Comparison of ENCODE assay signal across 33 mouse cellular contexts in the genomic region with DNA sequence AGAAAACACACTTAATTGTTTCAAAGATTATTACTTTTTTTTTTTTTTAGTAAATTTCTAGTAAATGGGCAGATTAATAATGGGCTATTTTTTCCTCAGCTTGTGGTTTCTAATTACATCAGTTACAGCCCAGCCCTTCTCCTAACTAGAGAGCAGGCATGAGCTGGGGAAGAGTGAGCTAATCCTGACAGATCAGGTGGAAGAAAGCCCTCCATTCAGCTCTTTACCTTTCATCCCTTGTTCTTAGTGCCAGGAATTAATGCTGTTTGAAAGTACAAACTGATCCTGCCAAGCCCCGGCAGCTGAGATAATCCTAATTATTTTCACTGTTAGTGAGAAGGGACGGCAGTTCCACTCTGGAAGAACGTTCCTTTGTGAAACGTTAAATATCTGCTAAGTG. TPM values are rescaled to one million over a fixed set of nuclear protein-coding genes. Genes with fewer than 3 reads are reported as not detected.
DNase-seq lines count a peak whose midpoint lies in the region; ATAC-seq and TF ChIP-seq lines count a peak whose summit lies in the region.
"Had no signal": no experiment of that assay in that cellular context is flagged by ENCODE, and none has a peak within 500 bp of the region (broad histone marks: within the 10 kb centered on the region; RNA-seq: fewer than 3 reads in every experiment).

No protein-coding gene starts in this region.

- H3K4me3 ChIP-seq in midbrain, embryonic 14.5 days (replicated peaks; ENCODE audit: low read depth, low read length): no peak overlapping the region
- H3K4me3 ChIP-seq in midbrain, embryonic 16.5 days (ENCODE audit: low read depth, low read length): no peak overlapping the region
- no peak overlapping the region for H3K4me3 ChIP-seq in myocyte
- H3K4me3 ChIP-seq in heart, embryonic 10.5 days: no peak overlapping the region
- H3K4me3 ChIP-seq: embryonic facial prominence, embryonic 13.5 days; heart, embryonic 12.5 days; left cerebral cortex, adult 2 months; limb, embryonic 12.5 days; liver, embryonic 15.5 days had no signal

- TF ChIP-seq POLR2A in myocyte (IDR thresholded peaks at IDR 0.05; ENCODE audit: insufficient read length, low read depth): no peak

- H3K79me2 ChIP-seq in myocyte (ENCODE audit: control insufficient read depth, insufficient read depth): no peaks in the 10 kb centered on the region

- no peak overlapping the region for H3K4me2 ChIP-seq in midbrain, embryonic 14.5 days (ENCODE audit: low read length)
- no peak overlapping the region for H3K4me2 ChIP-seq in midbrain, embryonic 16.5 days (ENCODE audit: low read length)
- peak overlapping the region; percentile 9 for H3K4me2 ChIP-seq in myocyte (ENCODE audit: low read depth)
- H3K4me2 ChIP-seq: embryonic facial prominence, embryonic 13.5 days; heart, embryonic 12.5 days; hindbrain, embryonic 14.5 days; limb, embryonic 12.5 days; liver, embryonic 15.5 days; lung, embryonic 14.5 days had no signal

- no peak overlapping the region for H3K27ac ChIP-seq in midbrain, embryonic 14.5 days (replicated peaks; ENCODE audit: low read depth, low read length)
- H3K27ac ChIP-seq in midbrain, embryonic 16.5 days (ENCODE audit: low read length): no peak overlapping the region
- H3K27ac ChIP-seq in heart, embryonic 10.5 days: no peak overlapping the region
- H3K27ac ChIP-seq: embryonic facial prominence, embryonic 13.5 days; hindbrain, embryonic 14.5 days; left cerebral cortex, adult 2 months; limb, embryonic 12.5 days; liver, embryonic 15.5 days had no signal

- no peak for ATAC-seq in midbrain, embryonic 14.5 days (ENCODE audit: low FRiP score, low TSS enrichment)
- no peak for ATAC-seq in midbrain, embryonic 16.5 days
- ATAC-seq in megakaryocyte progenitor cell, adult 5-6 weeks (replicated peaks; ENCODE audit: poor library complexity): no peak
- ATAC-seq: activated CD4-positive, CD25-positive, alpha-beta regulatory T cell, adult 4 months; intestine, postnatal 0 days had no signal

- no peaks in the 10 kb centered on the region for H3K4me1 ChIP-seq in midbrain, embryonic 14.5 days (ENCODE audit: control insufficient read depth, insufficient read depth, low read length)
- no peaks in the 10 kb centered on the region for H3K4me1 ChIP-seq in midbrain, embryonic 16.5 days (ENCODE audit: control insufficient read depth, insufficient read depth, low read length)
- peaks cover 4% of the 10 kb centered on the region; the same call in 1 of the 2 replicates for H3K4me1 ChIP-seq in heart, embryonic 10.5 days
- H3K4me1 ChIP-seq: liver, embryonic 15.5 days had no signal

- no peak overlapping the region for H3K9ac ChIP-seq in midbrain, embryonic 14.5 days (replicated peaks; ENCODE audit: low read length)
- no peak overlapping the region for H3K9ac ChIP-seq in midbrain, embryonic 16.5 days (ENCODE audit: low read depth, low read length)
- H3K9ac ChIP-seq: embryonic facial prominence, embryonic 13.5 days; heart, embryonic 12.5 days; hindbrain, embryonic 14.5 days; limb, embryonic 12.5 days; liver, embryonic 15.5 days; lung, embryonic 14.5 days had no signal

- peaks cover 61% of the 10 kb centered on the region for H3K27me3 ChIP-seq in midbrain, embryonic 14.5 days (ENCODE audit: control insufficient read depth, insufficient read depth, low read length)
- peaks cover 53% of the 10 kb centered on the region for H3K27me3 ChIP-seq in midbrain, embryonic 16.5 days (ENCODE audit: control insufficient read depth, insufficient read depth, low read depth, low read length)
- peaks cover 25% of the 10 kb centered on the region for H3K27me3 ChIP-seq in myocyte (ENCODE audit: control insufficient read depth, insufficient read depth, insufficient read length)
- peaks cover 80% of the 10 kb centered on the region for H3K27me3 ChIP-seq in heart, embryonic 10.5 days (ENCODE audit: insufficient read depth, poor library complexity, severe bottlenecking)
- H3K27me3 ChIP-seq: CH12.LX had no signal

- no peaks in the 10 kb centered on the region for H3K9me3 ChIP-seq in midbrain, embryonic 14.5 days (ENCODE audit: control insufficient read depth, low read length)
- H3K9me3 ChIP-seq in midbrain, embryonic 16.5 days (replicated peaks; ENCODE audit: control insufficient read depth, low read length, poor library complexity, severe bottlenecking): no peaks in the 10 kb centered on the region
- no peaks in the 10 kb centered on the region for H3K9me3 ChIP-seq in heart, embryonic 10.5 days
- H3K9me3 ChIP-seq: embryonic facial prominence, embryonic 13.5 days; heart, embryonic 12.5 days; limb, embryonic 12.5 days; liver, embryonic 15.5 days had no signal

- no peak overlapping the region for H3ac ChIP-seq in myocyte (ENCODE audit: control insufficient read depth, insufficient read length)

- peak; percentile 29 for DNase-seq in embryo, embryonic 10 days (ENCODE audit: low spot score)
- no peak for DNase-seq in embryo, embryonic 9.5 days (ENCODE audit: extremely low spot score)
- DNase-seq in midbrain, embryonic 14.5 days: peak; percentile 38
- DNase-seq in heart, embryonic 10.5 days (ENCODE audit: low spot score): no peak
- DNase-seq: adrenal gland, adult 2 months; adrenal gland, postnatal 36 days; cerebellum, adult 2 months; cerebellum, postnatal 14 days; gastrocnemius, postnatal 36 days; heart, adult 18-20 months; kidney, adult 9 months; kidney, postnatal 10 days; lung, embryonic 14.5 days; spleen, adult 18-20 months; thymus, postnatal 14 days had no signal

- H3K36me3 ChIP-seq in midbrain, embryonic 14.5 days (ENCODE audit: control insufficient read depth, insufficient read depth, low read length): no peaks in the 10 kb centered on the region
- no peaks in the 10 kb centered on the region for H3K36me3 ChIP-seq in midbrain, embryonic 16.5 days (ENCODE audit: control insufficient read depth, insufficient read depth, low read length)
- H3K36me3 ChIP-seq in myocyte (ENCODE audit: control insufficient read depth, insufficient read depth): no peaks in the 10 kb centered on the region
- H3K36me3 ChIP-seq in heart, embryonic 10.5 days: no peaks in the 10 kb centered on the region
- H3K36me3 ChIP-seq: embryonic facial prominence, embryonic 13.5 days; heart, embryonic 12.5 days; limb, embryonic 12.5 days; liver, embryonic 15.5 days had no signal

- 5% methylated on average over 4 of the region's 4 CpGs for WGBS in midbrain, embryonic 14.5 days
- WGBS in midbrain, embryonic 16.5 days: 1% methylated on average over 4 of the region's 4 CpGs
- WGBS in heart, embryonic 10.5 days: 21% methylated on average over 4 of the region's 4 CpGs

TF ChIP-seq in myocyte, 11 proteins besides CTCF, POLR2A, EP300 and RAD21:
- TF ChIP-seq E2F4 (IDR thresholded peaks at IDR 0.05; ENCODE audit: insufficient read depth) (no peak), SRF (IDR thresholded peaks at IDR 0.05; ENCODE audit: control insufficient read depth, insufficient read length, low read depth) (no peak), POLR2AphosphoS2 (IDR thresholded peaks at IDR 0.05; ENCODE audit: insufficient read length, low read depth) (no peak), TCF3 (IDR thresholded peaks at IDR 0.05; ENCODE audit: insufficient read length, low read depth) (no peak), CEBPB (IDR thresholded peaks at IDR 0.05; ENCODE audit: insufficient read depth, poor library complexity, severe bottlenecking) (no peak), MYOG (IDR thresholded peaks at IDR 0.05; ENCODE audit: control insufficient read depth in 1 of 3, insufficient read depth in 1 of 3, insufficient read length in 2 of 3, low read depth in 2 of 3) (no peak), REST (IDR thresholded peaks at IDR 0.05; ENCODE audit: insufficient read depth, insufficient read length) (no peak), MYOD1 (IDR thresholded peaks at IDR 0.05; ENCODE audit: control insufficient read depth in 1 of 3, insufficient read length in 2 of 3, low read depth in 2 of 3) (no peak), MAX (IDR thresholded peaks at IDR 0.05; ENCODE audit: low read depth) (no peak), TCF12 (IDR thresholded peaks at IDR 0.05; ENCODE audit: insufficient read depth, poor library complexity, severe bottlenecking) (no peak), USF1 (IDR thresholded peaks at IDR 0.05; ENCODE audit: low read depth) (no peak)

RNA-seq across cellular contexts. Expression of gene Dmrt3, which starts 11.5 kb away (rescaled TPM):
- polyA plus RNA-seq in midbrain, embryonic 14.5 days (2014; fragmentation: Nextera tagmentation; extraction: Ambion mirVana): 0.54 TPM in 1 of 2 replicates, not detected in the other
- polyA plus RNA-seq in midbrain, embryonic 16.5 days (2015; fragmentation: Nextera tagmentation; extraction: Ambion mirVana): not detected in 2 replicates
- 0.06 TPM for polyA plus RNA-seq in myocyte (2012; fragmentation: generic; extraction: Trizol)
- not detected in 2 replicates for total RNA-seq in megakaryocyte progenitor cell, adult 5-6 weeks (2015)
- not detected in 2 replicates for total RNA-seq in megakaryocyte progenitor cell, adult 5-6 weeks (2017)
- not detected in 2 replicates for polyA plus RNA-seq in heart, embryonic 10.5 days (2016; fragmentation: Nextera tagmentation; extraction: Ambion mirVana)
- total RNA-seq: adrenal gland, adult 2 months; adrenal gland, postnatal 36 days; CH12.LX; gastrocnemius, adult 18-20 months; gastrocnemius, postnatal 36 days; hematopoietic stem cell, adult 5-6 weeks; liver, adult 2 months; megakaryocyte, adult 5-6 weeks had no signal
- polyA plus RNA-seq: activated CD4-positive, CD25-positive, alpha-beta regulatory T cell, adult 4 months; adrenal gland, adult 2 months; frontal cortex, adult 2 months; heart, embryonic 12.5 days; heart, postnatal 0 days; intestine, postnatal 0 days; liver, adult 2 months; liver, embryonic 15.5 days had no signal

Comparison
In these comparisons a context has a peak if more than half of its experiments do, and no peak if none do; other contexts are left out.
1. DNase-seq: peak in embryo, embryonic 10 days (single experiment) and midbrain, embryonic 14.5 days (single experiment); none in embryo, embryonic 9.5 days (single experiment) and heart, embryonic 10.5 days (single experiment).